Comparison of ENCODE assay signal across 7 mouse cellular contexts in genomic region chr5:86410815-86411214, GRCm38 (mm10). TPM values are rescaled to one million over a fixed set of nuclear protein-coding genes. Genes with fewer than 3 reads are reported as not detected.
DNase-seq lines count a peak whose midpoint lies in the region; ATAC-seq lines count a peak whose summit lies in the region.

No protein-coding gene starts in this region.

- H3K4me2 ChIP-seq in hindbrain, embryonic 14.5 days (replicated peaks) = no peak overlapping the region
- no peak overlapping the region for H3K4me2 ChIP-seq in hindbrain, embryonic 13.5 days
- H3K4me2 ChIP-seq in neural tube, embryonic 11.5 days (ENCODE audit: low read depth) = no peak overlapping the region
- no peak overlapping the region for H3K4me2 ChIP-seq in neural tube, embryonic 15.5 days

- no peaks in the 10 kb centered on the region for H3K9me3 ChIP-seq in hindbrain, embryonic 14.5 days (ENCODE audit: control insufficient read depth, low read length)
- no peaks in the 10 kb centered on the region for H3K9me3 ChIP-seq in hindbrain, embryonic 13.5 days
- H3K9me3 ChIP-seq in neural tube, embryonic 11.5 days (ENCODE audit: control insufficient read depth, low read length) = no peaks in the 10 kb centered on the region
- no peaks in the 10 kb centered on the region for H3K9me3 ChIP-seq in neural tube, embryonic 15.5 days (replicated peaks)

- DNase-seq in hindbrain, embryonic 14.5 days (ENCODE audit: low spot score) = peak; percentile 42
- DNase-seq in neural tube, embryonic 11.5 days (ENCODE audit: low spot score) = no peak
- peak; percentile 6 for DNase-seq in c-Kit-positive CD71-negative TER-119-negative erythroid progenitor cells, embryonic 14.5 days (ENCODE audit: low read depth)
- peak; percentile 68 for DNase-seq in retina, embryonic 14.5 days (ENCODE audit: low spot score)

- WGBS in hindbrain, embryonic 14.5 days = 33% methylated on average over 3 of the region's 3 CpGs
- WGBS in hindbrain, embryonic 13.5 days = 40% methylated on average over 3 of the region's 3 CpGs
- 35% methylated on average over 3 of the region's 3 CpGs for WGBS in neural tube, embryonic 11.5 days
- 25% methylated on average over 3 of the region's 3 CpGs for WGBS in neural tube, embryonic 15.5 days

- no peak overlapping the region for H3K9ac ChIP-seq in hindbrain, embryonic 14.5 days
- no peak overlapping the region for H3K9ac ChIP-seq in hindbrain, embryonic 13.5 days
- H3K9ac ChIP-seq in neural tube, embryonic 11.5 days (ENCODE audit: low read length) = no peak overlapping the region
- no peak overlapping the region for H3K9ac ChIP-seq in neural tube, embryonic 15.5 days (replicated peaks)

- no peak overlapping the region for H3K4me3 ChIP-seq in hindbrain, embryonic 14.5 days (replicated peaks; ENCODE audit: low read length)
- H3K4me3 ChIP-seq in hindbrain, embryonic 13.5 days = no peak overlapping the region
- H3K4me3 ChIP-seq in neural tube, embryonic 11.5 days (ENCODE audit: low read depth, low read length) = no peak overlapping the region
- H3K4me3 ChIP-seq in neural tube, embryonic 15.5 days (replicated peaks) = no peak overlapping the region

- no peaks in the 10 kb centered on the region for H3K36me3 ChIP-seq in hindbrain, embryonic 14.5 days (replicated peaks; ENCODE audit: control insufficient read depth, insufficient read depth)
- no peaks in the 10 kb centered on the region for H3K36me3 ChIP-seq in hindbrain, embryonic 13.5 days
- H3K36me3 ChIP-seq in neural tube, embryonic 11.5 days (ENCODE audit: control insufficient read depth, insufficient read depth, low read length) = no peaks in the 10 kb centered on the region
- no peaks in the 10 kb centered on the region for H3K36me3 ChIP-seq in neural tube, embryonic 15.5 days

- no peaks in the 10 kb centered on the region for H3K4me1 ChIP-seq in hindbrain, embryonic 14.5 days (replicated peaks; ENCODE audit: control insufficient read depth, insufficient read depth, low read length)
- H3K4me1 ChIP-seq in hindbrain, embryonic 13.5 days (replicated peaks) = no peaks in the 10 kb centered on the region
- no peaks in the 10 kb centered on the region for H3K4me1 ChIP-seq in neural tube, embryonic 11.5 days (ENCODE audit: control insufficient read depth, insufficient read depth, low read length)
- no peaks in the 10 kb centered on the region for H3K4me1 ChIP-seq in neural tube, embryonic 15.5 days

- no peak overlapping the region for H3K27ac ChIP-seq in hindbrain, embryonic 14.5 days
- no peak overlapping the region for H3K27ac ChIP-seq in hindbrain, embryonic 13.5 days
- H3K27ac ChIP-seq in neural tube, embryonic 11.5 days (ENCODE audit: low read depth, low read length) = no peak overlapping the region
- H3K27ac ChIP-seq in neural tube, embryonic 15.5 days (replicated peaks) = no peak overlapping the region

- H3K27me3 ChIP-seq in hindbrain, embryonic 14.5 days (ENCODE audit: control insufficient read depth, insufficient read depth, low read length) = no peaks in the 10 kb centered on the region
- H3K27me3 ChIP-seq in hindbrain, embryonic 13.5 days = no peaks in the 10 kb centered on the region
- H3K27me3 ChIP-seq in neural tube, embryonic 11.5 days (ENCODE audit: control insufficient read depth, insufficient read depth, low read length) = no peaks in the 10 kb centered on the region
- no peaks in the 10 kb centered on the region for H3K27me3 ChIP-seq in neural tube, embryonic 15.5 days (replicated peaks)

- ATAC-seq in hindbrain, embryonic 14.5 days (ENCODE audit: low FRiP score) = no peak
- ATAC-seq in hindbrain, embryonic 13.5 days (ENCODE audit: low FRiP score) = no peak
- ATAC-seq in neural tube, embryonic 11.5 days (ENCODE audit: insufficient read depth, low FRiP score, low TSS enrichment) = peak; percentile 50; the same call in 1 of the 2 replicates
- no peak for ATAC-seq in neural tube, embryonic 15.5 days (ENCODE audit: low FRiP score)
- no peak for ATAC-seq in erythroblast, adult 5-6 weeks (replicated peaks; ENCODE audit: low FRiP score, poor library complexity, severe bottlenecking)

RNA-seq across cellular contexts. Expression of gene Tmprss11d, which starts 37.6 kb away (rescaled TPM):
- 0.12 TPM in 1 of 2 replicates, not detected in the other for polyA plus RNA-seq in hindbrain, embryonic 14.5 days (2014; fragmentation: Nextera tagmentation; extraction: Ambion mirVana)
- polyA plus RNA-seq in hindbrain, embryonic 13.5 days (2015; fragmentation: Nextera tagmentation; extraction: Ambion mirVana) = not detected in 2 replicates
- not detected in 2 replicates for polyA plus RNA-seq in neural tube, embryonic 11.5 days (2014; fragmentation: Nextera tagmentation; extraction: Ambion mirVana)
- polyA plus RNA-seq in neural tube, embryonic 15.5 days (2015; fragmentation: Nextera tagmentation; extraction: Ambion mirVana) = 0.10 and 0.13 TPM in 2 replicates
- not detected in 2 replicates for total RNA-seq in erythroblast, adult 5-6 weeks (2015; ENCODE audit: low replicate concordance)
- not detected in 2 replicates for total RNA-seq in erythroblast, adult 5-6 weeks (2017; ENCODE audit: low replicate concordance)

RNA-seq across cellular contexts. Expression of gene Tmprss11a, which starts 58.0 kb away (rescaled TPM):
- polyA plus RNA-seq in hindbrain, embryonic 14.5 days (2014; fragmentation: Nextera tagmentation; extraction: Ambion mirVana) = 0.07 TPM in 1 of 2 replicates, not detected in the other
- polyA plus RNA-seq in hindbrain, embryonic 13.5 days (2015; fragmentation: Nextera tagmentation; extraction: Ambion mirVana) = not detected in 2 replicates
- polyA plus RNA-seq in neural tube, embryonic 11.5 days (2014; fragmentation: Nextera tagmentation; extraction: Ambion mirVana) = not detected in 2 replicates
- polyA plus RNA-seq in neural tube, embryonic 15.5 days (2015; fragmentation: Nextera tagmentation; extraction: Ambion mirVana) = not detected in 2 replicates
- total RNA-seq in erythroblast, adult 5-6 weeks (2015; ENCODE audit: low replicate concordance) = not detected in 2 replicates
- not detected in 2 replicates for total RNA-seq in erythroblast, adult 5-6 weeks (2017; ENCODE audit: low replicate concordance)
